Mouse (Mus musculus): ENCODE data around the gene Tmem56.

- TF ChIP-seq CTCF (IDR thresholded peaks at IDR 0.05) (no peak), POLR2A (IDR thresholded peaks at IDR 0.05; ENCODE audit: insufficient read depth, low read depth, low read length) (no peak)
Observed at GRCm38 (mm10) chr3:121262521-121263204, 20.2 kb downstream of the Tmem56 start.
